Mouse (Mus musculus) bone marrow macrophage, adult 2 months (primary cell): Measurements from ENCODE around the gene Selenoh.

Experiments
- CTCF ChIP-seq: IDR thresholded peaks from 2 replicates; pipeline ENCODE4 v1.5.1; 2012; ENCODE audit warnings: low read depth, mild to moderate bottlenecking, low read length, moderate library complexity
- POLR2A ChIP-seq: IDR thresholded peaks from 2 replicates; pipeline ENCODE4 v1.6.1; 2012; ENCODE audit warnings: mild to moderate bottlenecking, low read depth, low read length, borderline replicate concordance

DNA sequence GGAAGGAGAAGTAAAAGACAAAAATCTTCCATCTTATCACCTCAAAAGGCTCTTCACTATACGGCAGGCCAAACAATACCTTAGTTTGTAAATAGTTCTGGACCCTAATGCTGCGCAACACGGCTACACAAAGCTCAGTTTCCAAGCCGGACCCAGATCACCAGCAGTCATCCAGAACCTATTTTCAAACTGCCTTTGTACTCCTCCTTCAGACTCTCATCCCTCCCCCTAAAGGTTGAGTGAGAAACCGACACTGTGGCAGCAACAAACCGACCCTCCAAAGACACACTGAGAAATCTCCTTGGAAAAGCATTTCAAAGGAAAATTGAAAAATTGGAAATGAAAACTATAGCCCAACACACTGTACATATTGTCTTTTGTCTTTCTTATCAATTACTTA, 22.2 kb downstream of the Selenoh start:
- TF ChIP-seq CTCF (no peak), POLR2A (no peak)
